Mouse (Mus musculus) gastrocnemius, postnatal 4 days (tissue): ENCODE measurements around the gene A930018P22Rik. TPM values are rescaled to one million over a fixed set of nuclear protein-coding genes. Genes with fewer than 3 reads are reported as not detected.

ENCODE experiments used
- DNase-seq, 2 experiments: peaks; one replicate each; pipeline ENCODE4 v3.0.0; 2021 to 2022; ENCODE audit warnings: low spot score in 2 of 2, mixed read lengths in 2 of 2
- total RNA-seq, 2 experiments: library from RNA; stranded (reverse); gene quantifications; 2 replicates each; pipeline ENCODE4 v1.2.3; 2021

The A930018P22Rik gene
- total RNA-seq, 2 experiments from 2014 or later = 1.3 to 2.6 TPM

DNA sequence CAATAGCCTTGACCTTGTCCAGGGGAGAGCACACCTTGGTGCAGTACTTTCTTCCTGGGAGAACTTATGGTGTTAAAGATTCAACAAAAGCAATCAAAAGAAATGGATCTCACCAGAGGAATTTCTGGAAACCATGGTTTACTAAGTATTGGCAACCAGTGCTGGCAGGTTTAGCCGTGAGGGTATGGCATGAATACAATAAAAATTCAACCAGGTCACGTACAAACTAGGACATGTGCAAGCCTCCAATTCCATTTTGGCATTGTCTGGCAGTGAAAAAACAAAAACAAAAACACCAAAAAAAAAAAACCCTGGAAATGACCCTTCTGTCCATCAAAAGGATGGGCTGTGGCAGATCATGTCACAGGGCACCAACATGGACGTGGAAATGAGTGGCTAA, 31.3 kb downstream of the A930018P22Rik start:
- no peak for DNase-seq

DNA sequence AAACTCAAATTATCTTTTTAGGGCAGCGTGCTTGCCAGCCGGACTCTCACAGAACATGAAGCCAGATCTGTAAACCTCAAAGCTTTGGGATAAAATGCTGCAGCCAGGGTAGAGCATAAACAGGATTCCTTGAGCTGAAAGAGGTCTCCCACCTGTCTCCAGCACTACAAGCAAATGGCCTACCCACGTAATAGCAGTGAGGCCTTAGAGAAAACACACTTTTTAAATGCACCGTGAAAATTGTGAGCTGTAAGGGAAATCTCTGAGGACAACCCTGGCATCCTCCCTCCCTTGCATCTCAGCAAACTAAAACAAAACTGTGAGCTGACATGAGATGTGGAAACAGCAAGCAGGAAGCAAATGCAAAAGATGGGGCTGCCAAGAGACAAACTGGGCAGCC, 35.3 kb downstream of the A930018P22Rik start:
- no peak for DNase-seq

DNA sequence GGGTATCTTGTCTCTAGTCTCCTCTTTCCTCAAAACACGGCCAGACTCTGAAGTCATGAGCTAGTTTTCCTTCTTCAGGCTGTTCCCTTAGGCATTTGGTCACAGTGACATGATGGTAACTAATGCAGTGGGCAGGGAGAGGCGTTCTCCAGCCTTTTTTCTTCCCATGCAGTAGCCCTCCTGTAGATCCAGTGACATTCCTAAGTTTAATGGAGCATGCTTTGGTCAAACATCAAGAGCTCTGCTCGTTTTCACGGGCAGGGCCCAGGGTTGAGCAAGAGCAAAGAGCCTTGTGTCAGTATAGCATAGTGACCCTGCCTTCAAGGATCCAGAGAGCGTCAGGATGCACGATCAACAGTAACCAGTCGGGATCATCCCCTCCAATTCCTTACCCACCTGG, 40.8 kb downstream of the A930018P22Rik start:
- no peak for DNase-seq

DNA sequence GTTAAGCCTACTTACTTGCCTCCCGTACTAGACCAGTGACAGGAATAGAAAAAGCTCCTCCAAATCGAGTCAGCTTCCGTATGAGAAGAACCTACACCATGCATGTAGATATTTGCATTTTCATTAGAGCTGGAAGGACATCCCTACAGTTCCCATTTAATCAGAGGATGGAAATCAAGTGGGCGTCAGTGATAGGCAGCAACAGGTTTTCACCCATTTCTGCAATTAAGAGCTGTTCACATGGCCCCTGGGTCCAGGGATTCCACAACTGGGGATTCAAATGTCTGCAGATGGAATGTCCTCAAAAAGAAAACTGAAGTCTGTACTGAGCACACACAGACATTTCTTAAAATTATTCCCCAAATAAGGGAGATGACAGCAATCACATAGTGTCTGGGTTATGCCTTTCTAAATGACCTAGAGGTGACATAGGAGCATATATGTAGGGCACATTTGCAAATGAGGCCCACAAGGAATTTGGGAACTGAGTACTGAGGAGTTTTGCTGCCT, 41.5 kb downstream of the A930018P22Rik start:
- DNase-seq = no peak

DNA sequence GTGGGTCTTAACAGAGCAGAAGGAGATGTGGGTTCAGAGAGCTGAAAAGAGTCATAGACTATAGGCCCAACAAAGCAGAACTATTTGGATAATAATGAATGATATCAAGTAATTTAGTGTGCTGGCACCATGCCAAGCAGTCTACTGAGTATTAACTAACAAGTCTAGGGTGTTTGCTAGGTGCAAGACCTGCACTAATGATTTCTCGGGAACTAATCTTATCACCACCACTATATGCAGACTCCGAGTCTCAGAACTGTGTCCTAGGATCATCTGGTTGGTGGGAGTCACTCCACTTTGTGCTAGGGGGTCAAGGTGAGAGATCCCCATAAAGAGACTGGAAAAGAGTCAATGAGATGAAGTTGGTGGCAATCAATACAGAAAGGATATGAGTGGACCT, 43.1 kb downstream of the A930018P22Rik start:
- DNase-seq = no peak

DNA sequence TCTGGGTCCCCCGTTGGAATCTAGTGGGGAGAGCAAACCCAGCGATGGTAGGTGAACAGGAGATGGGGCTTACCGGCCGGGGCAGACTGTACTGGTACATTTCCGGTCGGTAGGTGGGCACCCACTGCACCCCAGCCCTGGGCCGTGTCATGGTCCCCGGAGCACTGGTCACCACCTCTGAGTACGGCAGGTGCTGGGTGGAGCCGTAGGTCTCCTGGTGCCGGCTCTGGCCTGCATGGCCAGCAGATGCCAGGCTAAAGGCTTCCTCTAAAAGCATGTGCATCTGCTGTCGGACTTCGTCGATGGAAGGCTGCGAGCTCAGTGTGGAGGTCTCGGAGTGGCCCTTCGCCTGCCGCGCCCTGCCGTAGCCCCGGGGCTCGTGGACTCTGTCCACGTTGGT, 45.2 kb downstream of the A930018P22Rik start:
- no peak for DNase-seq

DNA sequence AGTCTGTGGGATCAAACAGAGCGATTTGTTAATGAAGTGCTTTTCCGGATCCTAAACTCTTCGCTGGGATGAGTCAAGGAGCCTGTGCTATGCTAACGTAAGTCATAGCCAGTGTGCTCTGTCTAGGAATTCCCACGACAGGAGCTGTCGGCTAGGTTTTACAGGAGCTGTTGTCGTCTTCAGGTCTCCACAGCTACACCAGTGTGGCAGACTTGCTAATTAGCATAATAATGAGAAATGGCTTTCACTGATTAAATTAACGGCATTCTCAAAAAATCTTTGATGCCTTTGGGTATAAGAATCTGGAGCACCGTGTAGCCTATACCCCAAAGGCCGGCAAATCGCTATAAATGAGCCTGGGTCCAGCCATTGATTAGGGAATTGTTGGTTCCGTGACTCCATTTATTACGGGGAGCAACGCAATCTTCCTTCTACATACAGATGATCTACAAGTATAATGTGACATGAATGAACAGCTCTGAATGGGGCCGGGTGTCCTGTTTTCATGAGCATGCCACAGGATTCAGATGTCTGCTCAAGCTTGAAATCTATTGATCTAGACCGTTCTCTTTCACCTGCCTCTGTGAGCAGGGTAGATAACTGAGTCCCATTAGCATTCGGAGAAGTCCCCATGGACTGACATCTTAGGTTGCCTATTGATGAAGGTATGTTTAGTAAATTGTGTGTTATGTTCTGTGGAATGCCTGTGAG, 45.8 kb downstream of the A930018P22Rik start:
- DNase-seq = no peak

DNA sequence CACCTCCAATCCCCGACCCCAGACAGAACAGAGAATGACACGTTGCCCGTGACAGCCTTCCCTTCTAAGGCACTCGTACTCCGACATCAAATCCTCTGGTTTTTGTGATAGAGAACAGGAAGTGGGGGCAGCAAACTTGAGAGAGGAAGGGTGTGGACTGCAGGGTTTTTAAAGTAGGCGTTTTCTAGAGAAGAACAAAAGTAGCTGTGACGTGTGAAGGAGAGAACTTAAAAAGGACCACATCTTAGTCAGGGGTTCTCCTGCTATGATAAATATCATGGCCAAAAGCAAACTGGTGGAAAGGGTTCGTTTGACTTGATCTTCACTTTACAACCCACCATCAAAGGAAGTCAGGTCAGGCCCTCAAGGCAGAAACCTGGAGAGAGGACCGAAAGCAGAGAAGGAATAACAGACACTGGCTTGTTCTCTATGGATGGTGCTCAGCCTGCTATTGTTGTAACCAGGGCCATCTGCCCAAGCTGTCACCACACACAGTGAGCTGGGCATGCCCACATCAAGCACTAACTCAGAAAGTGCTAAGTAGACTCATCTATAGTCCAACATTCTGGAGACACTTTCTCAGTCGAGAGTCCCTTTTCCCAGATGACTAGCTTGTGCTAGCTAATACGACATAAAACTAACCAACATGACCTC, 50.3 kb downstream of the A930018P22Rik start:
- no peak for DNase-seq

DNA sequence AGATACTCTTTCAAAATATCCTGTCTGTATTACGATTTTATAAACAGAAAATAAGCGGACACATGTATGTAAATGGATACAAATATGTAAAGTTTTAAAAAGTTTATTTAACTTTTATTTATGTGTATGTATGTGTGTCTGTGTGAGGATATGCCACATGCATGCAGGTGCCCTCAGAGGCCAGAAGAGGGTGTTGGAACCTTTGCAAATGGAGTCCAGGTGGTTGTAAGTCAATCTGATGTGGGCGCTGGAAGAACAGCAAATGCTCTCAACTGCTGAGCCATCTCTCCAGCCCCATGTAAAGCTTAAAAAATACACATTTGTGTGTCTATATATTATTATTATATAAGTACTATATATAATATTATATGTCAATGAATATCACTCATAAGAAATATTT, 50.9 kb downstream of the A930018P22Rik start:
- no peak for DNase-seq

Other genes with a start within 250 kb of the A930018P22Rik start
- gene Lmo2, start 164.8 kb upstream of the A930018P22Rik start, total RNA-seq = 10 to 100 TPM; 21.2 to 23.2 TPM
- gene Fbxo3, start 95.0 kb upstream of the A930018P22Rik start, total RNA-seq = 10 to 100 TPM; 41.4 to 47.0 TPM
- gene 4931422A03Rik, start 94.4 kb upstream of the A930018P22Rik start, total RNA-seq = not detected
- under 1 TPM; 0.16 to 0.17 TPM for gene Gm10912, start 56.9 kb upstream of the A930018P22Rik start, total RNA-seq
- gene Gm10799, start 54.2 kb upstream of the A930018P22Rik start, total RNA-seq = not detected
- gene Cd59b, start 52.9 kb upstream of the A930018P22Rik start, total RNA-seq = 1 to 10 TPM; 1.4 to 2.9 TPM
- gene Cd59a, start 27.0 kb upstream of the A930018P22Rik start, total RNA-seq = 10 to 100 TPM; 13.3 to 18.3 TPM